Mouse (Mus musculus): ENCODE measurements around the gene Trub2. TPM values are rescaled to one million over a fixed set of nuclear protein-coding genes. Genes with fewer than 3 reads are reported as not detected.
A peak's percentile ranks its signal among the peaks of the same experiment; 100 is the strongest.

The Trub2 gene
- 43.4 and 49.4 TPM in 2 replicates for polyA plus RNA-seq (2015; fragmentation: Nextera tagmentation; extraction: Ambion mirVana)

DNA sequence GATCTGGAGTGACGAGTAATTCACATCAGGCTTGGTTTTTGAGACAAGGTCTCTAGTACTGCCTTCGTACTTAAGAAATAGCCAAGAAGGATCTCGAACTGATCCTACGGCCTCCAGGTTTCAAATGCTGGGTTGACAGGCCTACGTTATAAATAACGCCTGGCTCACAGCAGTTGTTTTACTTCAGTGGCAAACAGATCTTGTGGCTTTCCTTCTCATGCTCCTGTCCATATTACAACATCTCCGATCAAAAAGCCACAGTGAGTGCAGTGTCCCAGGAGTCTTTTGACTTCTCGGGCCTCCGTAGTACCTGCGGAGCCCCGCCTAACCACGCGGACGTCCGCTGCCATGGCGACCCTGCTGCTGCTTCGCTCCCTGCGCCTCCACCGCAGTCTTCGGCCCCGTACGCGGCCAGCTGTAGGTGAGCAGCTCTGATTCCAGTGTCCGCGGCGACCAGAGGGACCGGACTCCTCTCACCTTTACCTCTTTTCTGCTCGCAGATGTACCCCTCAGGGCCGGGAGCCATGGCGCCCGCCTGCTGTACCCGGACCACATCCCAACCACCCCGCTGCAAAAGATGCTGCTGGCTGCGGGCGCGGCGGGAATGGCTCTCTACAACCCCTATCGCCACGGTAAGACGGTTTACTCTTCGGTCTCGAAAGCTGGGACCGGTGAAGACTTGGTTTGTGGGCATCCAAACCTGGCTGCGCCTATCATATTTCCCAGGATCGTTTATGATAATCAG lies at the start of gene Trub2:
TSS of gene Trub2 (minus strand) at position 566 of the 745 bp plus-strand sequence.
- no peaks in the 10 kb centered on the region for H3K9me3 ChIP-seq
- WGBS, result under 1% methylated on average over 45 of the region's 45 CpGs
- H3K4me1 ChIP-seq, result peaks cover 19% of the 10 kb centered on the region
- H3K4me2 ChIP-seq, result peak within 1 kb of the TSS; percentile 86
- H3K27me3 ChIP-seq, result no peaks in the 10 kb centered on the region
- ATAC-seq (ENCODE audit: insufficient number of reproducible peaks, insufficient read depth, low FRiP score, low TSS enrichment, low read depth), result peak; percentile 83
- H3K27ac ChIP-seq, result peak within 1 kb of the TSS; percentile 63
- peak within 1 kb of the TSS; percentile 69 for H3K4me3 ChIP-seq
- H3K36me3 ChIP-seq, result peaks cover 66% of the 10 kb centered on the region
- peak within 1 kb of the TSS; percentile 80 for H3K9ac ChIP-seq

- no peaks in the 10 kb centered on the region for H3K9me3 ChIP-seq
- peaks cover 70% of the 10 kb centered on the region for H3K36me3 ChIP-seq
- no peaks in the 10 kb centered on the region for H3K4me1 ChIP-seq
- H3K4me3 ChIP-seq, result no peak overlapping the region
- H3K27me3 ChIP-seq, result no peaks in the 10 kb centered on the region
- WGBS, result 43% methylated on average over 2 of the region's 2 CpGs
- H3K27ac ChIP-seq, result no peak overlapping the region
- H3K9ac ChIP-seq, result no peak overlapping the region
- no peak for ATAC-seq (ENCODE audit: insufficient number of reproducible peaks, insufficient read depth, low FRiP score, low TSS enrichment, low read depth)
- no peak overlapping the region for H3K4me2 ChIP-seq
Measured at GRCm38 (mm10) chr2:29835391-29835899, 47.1 kb upstream of the Trub2 start.

- no peak overlapping the region for H3K4me3 ChIP-seq
- WGBS, result 93% methylated on average over 5 of the region's 5 CpGs
Measured at GRCm38 (mm10) chr2:29833796-29834195, 45.5 kb upstream of the Trub2 start.

GRCm38 (mm10) chr2:29831106-29831505 lies 42.8 kb upstream of the Trub2 start:
- Histone ChIP-seq H3K9ac (no peak overlapping the region), H3K27me3 (no peaks in the 10 kb centered on the region), H3K4me1 (peaks cover 10% of the 10 kb centered on the region), H3K27ac (no peak overlapping the region), H3K4me3 (no peak overlapping the region), H3K36me3 (peaks cover 38% of the 10 kb centered on the region), H3K9me3 (no peaks in the 10 kb centered on the region), H3K4me2 (no peak overlapping the region)
- no peak for ATAC-seq (ENCODE audit: insufficient number of reproducible peaks, insufficient read depth, low FRiP score, low TSS enrichment, low read depth)
- WGBS, result 81% methylated on average over 4 of the region's 4 CpGs

More at GRCm38 (mm10) chr2:29833796-29834195, 45.5 kb upstream of the Trub2 start:
- peaks cover 57% of the 10 kb centered on the region for H3K36me3 ChIP-seq
- H3K4me2 ChIP-seq, result no peak overlapping the region
- H3K9ac ChIP-seq, result no peak overlapping the region
- H3K4me1 ChIP-seq, result peaks cover under 1% of the 10 kb centered on the region; the same call in 1 of the 2 replicates
- no peaks in the 10 kb centered on the region for H3K27me3 ChIP-seq
- no peak overlapping the region for H3K27ac ChIP-seq
- no peaks in the 10 kb centered on the region for H3K9me3 ChIP-seq
- ATAC-seq (ENCODE audit: insufficient number of reproducible peaks, insufficient read depth, low FRiP score, low TSS enrichment, low read depth), result no peak

DNA sequence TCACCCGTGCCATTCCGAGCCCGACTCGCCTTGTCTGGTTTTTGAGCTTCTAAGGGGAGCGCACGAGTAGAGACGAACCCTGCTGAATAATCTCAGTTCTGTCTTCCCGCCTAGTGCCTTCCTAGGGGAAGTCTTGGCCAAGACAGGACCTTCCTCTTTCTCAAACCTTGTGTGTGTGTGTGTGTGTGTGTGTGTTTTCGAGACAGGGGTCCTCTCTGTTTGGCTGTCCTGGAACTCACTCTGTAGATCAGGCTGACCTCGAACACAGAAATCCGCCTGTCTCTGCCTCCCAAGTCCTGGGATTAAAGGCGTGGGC lies 39.4 kb upstream of the Trub2 start:
- 0 out of 2 replicates have a peak overlapping the region, but pooled peaks have one; percentile 29 for H3K27ac ChIP-seq
- 4% methylated on average over 12 of the region's 12 CpGs for WGBS
- no peak for ATAC-seq (ENCODE audit: insufficient number of reproducible peaks, insufficient read depth, low FRiP score, low TSS enrichment, low read depth)

GRCm38 (mm10) chr2:29826926-29827708 lies 38.8 kb upstream of the Trub2 start:
- H3K9me3 ChIP-seq, result no peaks in the 10 kb centered on the region
- peak overlapping the region; percentile 95 for H3K27ac ChIP-seq
- 0 out of 2 replicates have a peak, but pooled peaks cover 3% of the 10 kb centered on the region for H3K36me3 ChIP-seq
- under 1% methylated on average over 48 of the region's 48 CpGs for WGBS
- peak; percentile 95 for ATAC-seq (ENCODE audit: insufficient number of reproducible peaks, insufficient read depth, low FRiP score, low TSS enrichment, low read depth)
- H3K9ac ChIP-seq, result peak overlapping the region; percentile 82
- H3K4me3 ChIP-seq, result peak overlapping the region; percentile 90
- H3K4me1 ChIP-seq, result peaks cover 10% of the 10 kb centered on the region
- no peaks in the 10 kb centered on the region for H3K27me3 ChIP-seq
- H3K4me2 ChIP-seq, result peak overlapping the region; percentile 71

More for the DNA sequence above, 39.4 kb upstream of the Trub2 start:
- Histone ChIP-seq H3K9me3 (no peaks in the 10 kb centered on the region), H3K4me1 (peaks cover 10% of the 10 kb centered on the region), H3K27me3 (no peaks in the 10 kb centered on the region), H3K36me3 (peaks cover 6% of the 10 kb centered on the region), H3K4me3 (peak overlapping the region; percentile 90), H3K9ac (peak overlapping the region; percentile 82), H3K4me2 (peak overlapping the region; percentile 71)

DNA sequence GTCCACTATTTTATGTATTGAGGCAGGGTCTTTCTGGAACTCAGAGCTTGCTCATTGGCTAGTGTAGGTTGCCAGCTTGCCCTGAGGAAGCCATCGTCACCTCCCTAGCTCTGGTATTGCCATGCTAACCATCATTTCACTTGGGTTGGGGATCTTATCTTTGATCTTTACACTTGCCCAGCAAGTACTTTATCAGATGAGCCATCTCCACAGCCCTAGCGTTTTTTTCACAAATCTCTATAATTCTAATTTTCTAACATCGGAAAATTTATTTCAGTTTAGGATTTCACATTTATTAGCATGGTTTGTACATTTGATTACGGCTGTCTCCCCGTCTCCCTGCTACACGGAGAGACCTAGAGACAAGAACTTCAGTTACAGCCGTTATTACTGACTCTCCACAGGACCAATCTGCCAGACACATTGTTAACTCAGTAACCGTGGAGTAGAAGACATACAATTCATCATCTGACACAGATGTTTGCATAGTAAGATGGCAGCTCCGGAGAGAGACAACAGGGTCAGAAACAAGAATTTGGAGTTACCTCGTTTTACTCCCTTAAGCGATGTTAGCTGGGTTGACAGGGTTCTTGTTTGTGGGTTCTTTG lies 38.1 kb upstream of the Trub2 start:
- WGBS, result 13% methylated on average over 11 of the region's 11 CpGs
- H3K9ac ChIP-seq, result peak overlapping the region; percentile 82
- no peaks in the 10 kb centered on the region for H3K27me3 ChIP-seq
- 0 out of 2 replicates have a peak, but pooled peaks cover 3% of the 10 kb centered on the region for H3K36me3 ChIP-seq
- H3K4me1 ChIP-seq, result peaks cover 10% of the 10 kb centered on the region
- H3K27ac ChIP-seq, result peak overlapping the region; percentile 95
- H3K9me3 ChIP-seq, result no peaks in the 10 kb centered on the region
- no peak for ATAC-seq (ENCODE audit: insufficient number of reproducible peaks, insufficient read depth, low FRiP score, low TSS enrichment, low read depth)
- peak overlapping the region; percentile 71 for H3K4me2 ChIP-seq
- peak overlapping the region; percentile 90 for H3K4me3 ChIP-seq

DNA sequence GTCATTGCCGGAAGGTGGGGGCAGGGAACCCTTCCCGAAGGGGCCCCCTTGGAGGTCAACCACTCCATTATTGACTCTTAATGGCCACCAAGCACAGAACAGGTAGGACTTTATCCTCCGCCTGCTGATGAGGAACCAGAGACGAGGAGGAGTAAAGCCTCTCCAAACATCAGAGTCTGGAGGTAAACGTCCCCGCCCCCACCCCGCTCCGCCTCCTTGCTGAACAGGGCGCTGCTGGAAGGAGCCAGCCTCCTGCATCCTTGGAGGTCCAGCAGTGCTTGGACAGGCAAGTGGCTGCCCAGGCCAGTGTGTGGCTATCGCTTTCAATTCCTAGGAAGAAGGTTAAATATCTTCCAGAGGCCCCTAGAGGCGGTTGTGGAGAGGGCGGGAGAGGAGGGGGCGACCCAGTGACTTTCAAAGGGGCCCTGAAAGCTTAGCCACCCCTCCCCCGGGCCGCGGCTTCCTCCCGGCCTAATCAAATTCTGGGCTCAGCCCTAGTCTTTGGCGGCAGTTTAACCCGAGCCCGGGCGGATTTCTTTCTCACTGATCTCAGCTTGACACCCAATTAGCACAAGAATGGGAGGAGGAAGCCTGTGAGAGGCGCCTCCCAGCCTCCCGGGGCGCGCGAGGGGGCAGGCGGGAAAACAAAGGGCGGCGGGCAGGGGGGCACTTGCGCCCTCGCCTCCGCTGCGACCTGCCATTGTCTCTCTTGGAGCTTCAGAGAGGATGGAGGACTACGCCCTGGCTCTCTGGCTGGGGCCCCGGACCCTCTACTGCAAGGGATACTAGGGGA lies 31.9 kb upstream of the Trub2 start, which contains the start of gene Urm1:
TSS of gene Urm1 (plus strand) at position 51 of the 793 bp plus-strand sequence.
- Histone ChIP-seq H3K27ac (peak within 1 kb of the TSS; percentile 96), H3K4me1 (peaks cover 23% of the 10 kb centered on the region), H3K4me3 (peak within 1 kb of the TSS; percentile 52), H3K27me3 (no peaks in the 10 kb centered on the region), H3K9me3 (no peaks in the 10 kb centered on the region), H3K9ac (peak within 1 kb of the TSS; percentile 85), H3K36me3 (peaks cover 18% of the 10 kb centered on the region), H3K4me2 (peak within 1 kb of the TSS; percentile 75)
- peak; percentile 72 for ATAC-seq (ENCODE audit: insufficient number of reproducible peaks, insufficient read depth, low FRiP score, low TSS enrichment, low read depth)
- WGBS, result 1% methylated on average over 35 of the region's 35 CpGs

DNA sequence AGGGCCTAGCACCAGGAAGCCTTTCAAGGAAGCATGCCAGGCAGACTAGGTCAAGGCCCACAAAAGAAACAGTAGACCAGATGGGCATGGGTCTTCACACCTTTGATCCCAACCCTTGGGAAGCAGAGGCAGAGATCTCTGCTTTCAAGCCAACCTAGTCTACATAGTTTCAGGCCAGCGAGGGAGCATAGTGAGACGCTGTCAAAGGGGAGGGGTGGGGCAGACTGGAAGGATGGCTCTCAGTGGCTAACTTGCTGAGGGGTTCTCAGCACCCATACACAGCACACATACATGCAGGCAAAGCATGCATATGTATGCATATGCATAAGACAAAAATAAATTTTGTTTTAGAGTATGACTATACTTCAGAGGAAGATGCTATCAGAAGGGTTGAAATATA lies 31.1 kb upstream of the Trub2 start:
- peak overlapping the region; percentile 96 for H3K27ac ChIP-seq
- peaks cover 23% of the 10 kb centered on the region for H3K4me1 ChIP-seq
- H3K36me3 ChIP-seq, result peaks cover 26% of the 10 kb centered on the region
- ATAC-seq (ENCODE audit: insufficient number of reproducible peaks, insufficient read depth, low FRiP score, low TSS enrichment, low read depth), result no peak
- H3K27me3 ChIP-seq, result no peaks in the 10 kb centered on the region
- peak overlapping the region; percentile 75 for H3K4me2 ChIP-seq
- H3K9ac ChIP-seq, result peak overlapping the region; percentile 44; the same call in 1 of the 2 replicates
- no peaks in the 10 kb centered on the region for H3K9me3 ChIP-seq
- H3K4me3 ChIP-seq, result no peak overlapping the region; the same call in 1 of the 2 replicates
- 12% methylated on average over 2 of the region's 2 CpGs for WGBS

DNA sequence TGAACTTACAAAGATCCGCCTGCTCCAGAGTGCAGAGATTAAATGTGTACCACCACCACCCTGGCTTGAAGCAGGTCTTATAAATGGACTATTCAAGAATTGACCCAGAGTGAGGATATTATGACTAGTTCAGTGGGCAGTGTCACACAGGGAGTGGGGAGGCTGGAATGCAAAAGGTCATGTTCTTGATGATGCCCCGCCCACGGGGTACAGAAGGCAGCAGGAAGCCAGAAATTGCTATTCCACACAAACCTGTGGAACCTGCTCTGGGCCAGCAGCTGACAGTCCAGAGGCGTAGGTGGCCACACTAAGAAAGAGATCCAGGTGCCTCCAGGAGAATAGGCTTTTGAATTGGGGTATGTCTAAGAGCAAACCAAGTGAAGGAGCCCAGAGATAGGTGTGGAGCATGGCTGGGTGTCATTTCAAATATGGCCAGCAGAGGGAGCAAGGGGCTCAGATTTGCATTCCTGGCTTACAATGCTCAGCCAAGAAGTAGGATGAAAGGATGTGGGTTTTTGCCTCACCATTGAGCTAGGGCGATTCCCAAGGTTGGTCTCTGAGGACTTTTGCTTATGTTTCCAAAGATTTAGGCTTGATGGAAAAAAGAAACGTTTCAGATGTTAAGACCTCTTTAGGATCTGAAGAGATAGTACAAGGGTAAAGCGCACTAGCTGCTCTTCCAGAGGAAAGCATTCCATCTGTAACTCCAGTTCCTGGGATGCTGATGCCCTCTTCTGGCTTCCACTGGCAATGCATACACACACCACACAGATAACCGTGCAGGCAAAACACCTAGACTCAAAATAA lies 29.3 kb upstream of the Trub2 start:
- H3K27me3 ChIP-seq, result no peaks in the 10 kb centered on the region
- H3K36me3 ChIP-seq, result peaks cover 43% of the 10 kb centered on the region
- peaks cover 23% of the 10 kb centered on the region for H3K4me1 ChIP-seq
- H3K4me3 ChIP-seq, result no peak overlapping the region
- 31% methylated on average over 8 of the region's 8 CpGs for WGBS
- H3K4me2 ChIP-seq, result no peak overlapping the region; the same call in none of the 2 replicates
- H3K9ac ChIP-seq, result no peak overlapping the region
- peak; percentile 50; the same call in 1 of the 2 replicates for ATAC-seq (ENCODE audit: insufficient number of reproducible peaks, insufficient read depth, low FRiP score, low TSS enrichment, low read depth)
- no peaks in the 10 kb centered on the region for H3K9me3 ChIP-seq
- H3K27ac ChIP-seq, result 0 out of 2 replicates have a peak overlapping the region, but pooled peaks have one; percentile 5

Data from embryonic facial prominence, embryonic 13.5 days (tissue).